Mouse (Mus musculus) embryonic facial prominence, embryonic 14.5 days (tissue): ENCODE measurements at regions not wholly inside any gene's neighbourhood (a gene's known extent, or its start where the extent isn't known, plus 50 kb on each side); places are given as distances from the start of the nearest gene placed in this dataset.

Source experiments
- ATAC-seq: fragments of 200-750 bp; cut with Nextera tagmentation; 2 replicates; pipeline ENCODE4 v1.8.0; 2017; ENCODE audit warnings: low read depth, moderate number of reproducible peaks, moderate TSS enrichment
- DNase-seq: peaks from one replicate; pipeline ENCODE4 v3.0.0-alpha.2; 2015; ENCODE audit warnings: low spot score
- H3K27ac ChIP-seq: fragments of 300-500 bp; sonication (generic); replicated peaks from 2 replicates; pipeline ENCODE4 v1.5.1; 2014; ENCODE audit warnings: low read depth, mild to moderate bottlenecking, low read length, moderate library complexity
- H3K27me3 ChIP-seq: fragments of 300-500 bp; sonication (generic); replicated peaks from 2 replicates; pipeline ENCODE4 v1.6.1; 2014; ENCODE audit warnings: low read length; ENCODE audit not compliant: control insufficient read depth, insufficient read depth
- H3K36me3 ChIP-seq: fragments of 300-500 bp; sonication (generic); 2 replicates; pipeline ENCODE4 v1.6.1; 2014; ENCODE audit warnings: low read length, mixed read lengths; ENCODE audit not compliant: control insufficient read depth, insufficient read depth
- H3K4me1 ChIP-seq: fragments of 300-500 bp; sonication (generic); 2 replicates; pipeline ENCODE4 v1.6.1; 2014; ENCODE audit warnings: antibody characterized with exemption, low read length; ENCODE audit not compliant: control insufficient read depth, insufficient read depth
- H3K4me2 ChIP-seq: fragments of 300-500 bp; sonication (generic); 2 replicates; pipeline ENCODE4 v1.6.1; 2014; ENCODE audit warnings: low read depth, mild to moderate bottlenecking, low read length, moderate library complexity, mixed read lengths
- H3K4me3 ChIP-seq: fragments of 300-500 bp; sonication (generic); 2 replicates; pipeline ENCODE4 v1.5.1; 2014; ENCODE audit warnings: low read depth, mild to moderate bottlenecking, low read length
- H3K9ac ChIP-seq: fragments of 300-500 bp; sonication (generic); 2 replicates; pipeline ENCODE4 v1.6.1; 2014; ENCODE audit warnings: low read depth, mild to moderate bottlenecking, low read length, moderate library complexity, mixed read lengths
- H3K9me3 ChIP-seq: fragments of 300-500 bp; sonication (generic); 2 replicates; pipeline ENCODE4 v1.6.1; 2016; ENCODE audit warnings: low read length; ENCODE audit not compliant: control insufficient read depth
- WGBS: fragments of 180-500 bp; shearing (Covaris S2); extraction: QIAGEN DNeasy Blood & Tissue Kit; methylation state at CpG from one replicate; pipeline ENCODE4 v1.1.7; 2014; 5-methylcytosine and 5-hydroxymethylcytosine counted together

DNA sequence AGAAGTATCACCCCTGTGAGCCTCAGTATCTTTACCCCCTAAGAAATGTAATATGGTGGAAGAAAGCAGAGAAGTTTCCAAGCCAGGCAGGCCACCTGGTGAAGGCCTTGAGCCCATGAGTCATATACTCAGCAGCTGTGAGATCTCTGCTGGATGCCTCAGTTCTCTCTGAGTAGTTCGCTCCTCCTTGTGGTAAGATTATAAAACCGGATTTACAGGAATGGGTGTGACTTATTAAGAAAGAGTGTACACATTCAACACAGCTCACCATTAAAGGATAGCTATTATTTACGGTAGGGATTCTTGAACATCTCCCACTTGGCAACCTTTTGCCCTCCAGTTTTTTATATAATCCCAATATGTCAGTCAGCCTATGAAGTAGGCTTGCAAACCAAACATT lies 165.2 kb upstream of the Chl1 start:
- no peak overlapping the region for H3K4me3 ChIP-seq
- H3K4me1 ChIP-seq: no peaks in the 10 kb centered on the region; the same call in 1 of the 2 replicates
- no peak overlapping the region for H3K4me2 ChIP-seq
- 81% methylated on average over 3 of the region's 3 CpGs for WGBS
- no peak overlapping the region for H3K27ac ChIP-seq
- DNase-seq (peak; percentile 81), ATAC-seq (peak; percentile 72)
- H3K27me3 ChIP-seq: no peaks in the 10 kb centered on the region
- H3K9me3 ChIP-seq: no peaks in the 10 kb centered on the region
- no peaks in the 10 kb centered on the region for H3K36me3 ChIP-seq
- H3K9ac ChIP-seq: no peak overlapping the region

DNA sequence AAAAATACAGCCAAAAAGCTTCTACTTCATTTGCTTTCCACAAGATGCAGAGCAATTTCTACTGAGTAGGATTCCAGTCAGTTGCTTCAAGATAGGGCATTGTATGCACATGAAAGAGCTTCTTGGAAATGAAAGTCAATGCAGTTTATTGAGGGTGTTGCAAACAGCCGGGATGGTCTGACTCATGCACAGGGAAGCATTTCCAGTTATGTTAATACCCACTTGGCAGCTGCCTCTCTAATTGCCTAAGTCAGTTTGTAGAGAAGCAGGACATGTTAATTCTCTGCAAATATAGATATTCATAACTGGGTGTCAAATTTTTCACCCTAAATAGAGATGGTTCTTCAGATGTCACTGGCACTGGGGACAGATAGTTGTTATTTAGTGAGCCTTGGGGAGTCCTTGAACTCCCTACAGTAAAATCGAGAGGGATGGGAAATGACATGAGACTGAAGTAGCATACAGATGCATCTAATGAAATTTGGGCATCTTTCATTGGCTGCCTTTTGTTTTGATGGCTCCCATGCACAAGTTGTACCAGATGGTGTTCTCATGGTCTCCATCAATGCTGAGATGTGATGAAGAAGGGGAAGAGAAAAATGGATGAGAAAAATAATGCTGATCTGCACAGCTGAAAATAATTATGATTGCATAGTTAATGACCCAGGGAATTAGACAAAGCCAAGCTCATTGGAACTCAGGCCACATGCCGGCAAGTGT lies 157.8 kb upstream of the Chl1 start:
- no peaks in the 10 kb centered on the region for H3K27me3 ChIP-seq
- H3K4me1 ChIP-seq: no peaks in the 10 kb centered on the region
- DNase-seq (peak; percentile 27), ATAC-seq (no peak)
- no peak overlapping the region for H3K4me2 ChIP-seq
- no peak overlapping the region for H3K9ac ChIP-seq
- no peaks in the 10 kb centered on the region for H3K36me3 ChIP-seq
- H3K4me3 ChIP-seq: no peak overlapping the region
- no peaks in the 10 kb centered on the region for H3K9me3 ChIP-seq
- H3K27ac ChIP-seq: no peak overlapping the region
- 53% methylated on average over 3 of the region's 3 CpGs for WGBS

- no peaks in the 10 kb centered on the region for H3K27me3 ChIP-seq
- no peak overlapping the region for H3K4me3 ChIP-seq
- no peak overlapping the region for H3K9ac ChIP-seq
- H3K27ac ChIP-seq: no peak overlapping the region
- 73% methylated on average over 1 of the region's 1 CpGs for WGBS
- H3K9me3 ChIP-seq: no peaks in the 10 kb centered on the region
- H3K4me2 ChIP-seq: no peak overlapping the region
- no peaks in the 10 kb centered on the region for H3K36me3 ChIP-seq
- no peaks in the 10 kb centered on the region for H3K4me1 ChIP-seq
- ATAC-seq (no peak), DNase-seq (no peak)
These were observed 157.0 kb upstream of the Chl1 start for GRCm38 (mm10) chr6:103353346-103353745.

DNA sequence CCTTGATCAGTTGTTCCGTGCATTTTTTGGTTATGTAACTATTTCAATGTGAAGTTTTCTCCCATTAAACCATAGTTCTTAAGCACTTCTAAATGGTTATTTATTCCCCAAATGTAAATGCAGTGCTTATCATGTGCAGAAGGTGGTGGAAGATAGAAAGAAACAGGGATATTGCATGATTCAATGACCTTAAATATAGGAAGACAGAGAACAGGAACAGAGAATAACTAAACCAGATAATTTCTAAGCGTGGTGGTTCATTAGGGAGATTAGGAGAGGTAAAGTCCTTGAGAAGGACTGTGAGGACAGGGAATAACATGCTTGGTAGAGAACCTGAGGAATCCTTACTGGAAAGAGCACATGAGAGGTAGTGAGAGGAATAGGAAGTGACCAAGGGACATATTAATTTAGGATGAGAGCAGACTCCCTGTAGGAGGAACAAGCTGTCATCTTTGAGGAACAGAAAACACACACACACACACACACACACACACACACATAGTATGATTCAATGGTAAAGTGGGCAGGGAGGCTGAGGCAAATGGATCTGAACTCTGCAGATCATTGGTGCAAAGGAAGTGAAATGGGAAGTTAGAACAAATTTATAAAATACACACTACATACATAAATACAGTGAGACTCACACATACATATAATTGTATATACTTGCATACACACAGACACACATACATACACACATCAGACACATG lies 143.4 kb upstream of the Chl1 start:
- H3K9ac ChIP-seq: no peak overlapping the region
- WGBS: 81% methylated on average over 2 of the region's 2 CpGs
- no peaks in the 10 kb centered on the region for H3K4me1 ChIP-seq
- no peak for ATAC-seq
- DNase-seq: no peak
- no peak overlapping the region for H3K4me3 ChIP-seq
- H3K27me3 ChIP-seq: no peaks in the 10 kb centered on the region
- H3K4me2 ChIP-seq: no peak overlapping the region
- H3K9me3 ChIP-seq: no peaks in the 10 kb centered on the region
- H3K27ac ChIP-seq: no peak overlapping the region
- H3K36me3 ChIP-seq: no peaks in the 10 kb centered on the region

- ATAC-seq: peak; percentile 38; the same call in 1 of the 2 replicates
These were observed 135.4 kb upstream of the Chl1 start for GRCm38 (mm10) chr6:103374956-103375355.

DNA sequence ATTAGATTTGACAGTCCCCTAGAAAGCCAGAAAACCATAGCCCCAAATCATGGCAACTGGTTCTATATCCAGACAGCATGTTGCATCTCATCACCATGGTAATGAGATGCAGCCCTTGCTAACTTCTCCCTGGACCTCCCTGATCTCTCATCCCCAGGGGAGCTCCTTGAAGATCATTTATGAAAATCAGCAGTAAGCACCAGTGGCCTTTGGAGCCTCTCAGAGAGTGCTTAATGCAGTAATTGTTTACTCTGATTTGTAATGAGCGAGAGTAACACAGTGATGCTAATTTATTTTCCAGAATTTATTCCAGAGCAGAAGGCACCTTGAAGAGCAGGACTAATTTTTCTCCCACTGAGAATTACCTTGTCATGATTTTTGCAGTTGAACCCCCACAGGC lies 133.1 kb upstream of the Chl1 start:
- H3K4me3 ChIP-seq: no peak overlapping the region
- H3K27ac ChIP-seq: no peak overlapping the region
- H3K9me3 ChIP-seq: no peaks in the 10 kb centered on the region
- no peaks in the 10 kb centered on the region for H3K27me3 ChIP-seq
- no peaks in the 10 kb centered on the region for H3K4me1 ChIP-seq
- H3K36me3 ChIP-seq: no peaks in the 10 kb centered on the region
- ATAC-seq (no peak), DNase-seq (no peak)
- WGBS: 67% methylated on average over 1 of the region's 1 CpGs
- H3K4me2 ChIP-seq: no peak overlapping the region
- H3K9ac ChIP-seq: no peak overlapping the region

More at GRCm38 (mm10) chr6:103374956-103375355, 135.4 kb upstream of the Chl1 start:
- Histone ChIP-seq H3K36me3 (no peaks in the 10 kb centered on the region), H3K9ac (no peak overlapping the region), H3K4me1 (no peaks in the 10 kb centered on the region), H3K4me3 (no peak overlapping the region), H3K27me3 (no peaks in the 10 kb centered on the region), H3K9me3 (no peaks in the 10 kb centered on the region), H3K27ac (no peak overlapping the region), H3K4me2 (no peak overlapping the region)
- peak; percentile 57 for DNase-seq
- WGBS: 76% methylated on average over 7 of the region's 7 CpGs

DNA sequence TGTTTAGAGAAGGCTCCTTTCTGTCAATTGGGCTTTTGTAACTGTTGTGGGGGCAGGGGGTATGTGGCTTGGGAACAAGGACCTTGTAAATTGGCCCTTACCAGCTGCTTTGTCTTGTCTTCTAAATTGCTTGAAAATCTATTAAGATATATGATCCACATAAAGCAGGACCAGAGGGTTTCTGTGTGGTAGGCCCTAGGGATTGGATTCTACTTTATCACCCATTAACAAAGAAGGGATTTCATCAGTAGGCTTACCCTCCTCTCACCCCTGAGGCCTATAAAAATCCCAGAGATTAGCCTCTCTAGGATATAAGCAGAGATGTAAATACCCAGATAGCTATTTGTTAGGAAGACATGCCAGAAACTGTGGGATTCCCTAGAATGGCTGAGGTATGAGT lies 132.3 kb upstream of the Chl1 start:
- no peak overlapping the region for H3K4me3 ChIP-seq
- no peaks in the 10 kb centered on the region for H3K9me3 ChIP-seq
- H3K27ac ChIP-seq: no peak overlapping the region
- H3K27me3 ChIP-seq: no peaks in the 10 kb centered on the region
- no peak overlapping the region for H3K9ac ChIP-seq
- H3K4me2 ChIP-seq: no peak overlapping the region
- no peaks in the 10 kb centered on the region for H3K4me1 ChIP-seq
- H3K36me3 ChIP-seq: no peaks in the 10 kb centered on the region
- DNase-seq (no peak), ATAC-seq (peak; percentile 74)

DNA sequence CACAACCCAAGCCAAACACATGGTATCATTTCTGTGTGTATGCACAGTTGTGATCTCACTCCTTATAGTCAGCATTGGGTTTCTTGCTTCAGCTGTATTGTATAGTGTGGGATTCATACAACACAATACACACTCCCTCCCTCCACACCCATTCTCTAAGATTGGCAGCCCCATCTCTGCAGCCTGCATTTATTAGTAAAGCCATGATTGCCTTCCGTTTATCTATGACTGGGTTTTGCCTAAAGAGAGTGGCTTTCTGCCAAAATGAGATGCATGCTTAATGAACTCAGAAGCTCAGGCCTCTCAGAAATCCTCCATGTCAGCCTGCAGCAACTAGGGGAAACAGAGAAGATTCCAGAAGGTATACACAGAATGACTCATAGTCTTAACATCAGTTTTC lies 129.4 kb upstream of the Chl1 start:
- ATAC-seq: peak; percentile 51; the same call in 1 of the 2 replicates
- Histone ChIP-seq H3K27ac (no peak overlapping the region), H3K4me2 (no peak overlapping the region), H3K36me3 (no peaks in the 10 kb centered on the region), H3K4me3 (no peak overlapping the region), H3K9ac (no peak overlapping the region), H3K4me1 (no peaks in the 10 kb centered on the region), H3K27me3 (no peaks in the 10 kb centered on the region), H3K9me3 (no peaks in the 10 kb centered on the region)
- WGBS: 25% methylated on average over 1 of the region's 1 CpGs
- DNase-seq: peak; percentile 73

GRCm38 (mm10) chr6:103381930-103382329 lies 128.5 kb upstream of the Chl1 start:
- DNase-seq: no peak
- no peaks in the 10 kb centered on the region for H3K36me3 ChIP-seq
- no peak overlapping the region for H3K4me3 ChIP-seq
- H3K9ac ChIP-seq: no peak overlapping the region
- peak; percentile 10; the same call in 1 of the 2 replicates for ATAC-seq
- no peak overlapping the region for H3K27ac ChIP-seq
- no peak overlapping the region for H3K4me2 ChIP-seq
- no peaks in the 10 kb centered on the region for H3K4me1 ChIP-seq
- 65% methylated on average over 2 of the region's 2 CpGs for WGBS
- H3K9me3 ChIP-seq: no peaks in the 10 kb centered on the region
- H3K27me3 ChIP-seq: no peaks in the 10 kb centered on the region
